Mouse (Mus musculus) layer of hippocampus, adult 8-10 months (tissue): ENCODE measurements around the gene Gm4869. TPM values are rescaled to one million over a fixed set of nuclear protein-coding genes. Genes with fewer than 3 reads are reported as not detected.
"Not testable (repeated sequence)": the region's sequence is repeated elsewhere in the genome, so short reads cannot be mapped to it uniquely, and the experiment has no call there.

Experiments
- DNase-seq, 2 experiments: peaks; one replicate each; pipeline ENCODE4 v3.0.0; 2022; ENCODE audit warnings: low spot score in 2 of 2
- total RNA-seq, 4 experiments: library from RNA; stranded (reverse); gene quantifications; 2 replicates each; pipeline ENCODE4 v1.2.4; 2022

Gene Gm4869
- total RNA-seq, 4 experiments from 2014 or later, result not detected

- DNase-seq, result no peak
These were observed 19.5 kb downstream of the Gm4869 start for GRCm38 (mm10) chr5:140464943-140465342.

- DNase-seq, result no peak
These were observed 26.9 kb downstream of the Gm4869 start for GRCm38 (mm10) chr5:140472336-140472735.

- no peak for DNase-seq
These were observed 36.0 kb downstream of the Gm4869 start for GRCm38 (mm10) chr5:140481458-140481857.

- no peak for DNase-seq
These were observed 45.7 kb downstream of the Gm4869 start for GRCm38 (mm10) chr5:140491142-140491541.

- DNase-seq, result no peak
These were observed 47.3 kb downstream of the Gm4869 start for GRCm38 (mm10) chr5:140492684-140493233.

- DNase-seq, result no peak
These were observed 52.7 kb downstream of the Gm4869 start for GRCm38 (mm10) chr5:140498176-140498575.

- no peak for DNase-seq
These were observed 55.3 kb downstream of the Gm4869 start for GRCm38 (mm10) chr5:140500736-140501135.

GRCm38 (mm10) chr5:140501982-140502836 lies 56.8 kb downstream of the Gm4869 start:
- DNase-seq, result no peak

GRCm38 (mm10) chr5:140502925-140503324 lies 57.5 kb downstream of the Gm4869 start:
- DNase-seq, result not testable (repeated sequence)

- peak; percentile 99 for DNase-seq
These were observed 59.8 kb downstream of the Gm4869 start, which contains the start of gene Chst12 for GRCm38 (mm10) chr5:140505208-140505780. Chst12 (plus strand) TSS chr5:140505550.

- peak in 1 of 2 experiments; percentile 36 for DNase-seq
These were observed 60.8 kb downstream of the Gm4869 start for GRCm38 (mm10) chr5:140506096-140506794.

- no peak for DNase-seq
These were observed 62.2 kb downstream of the Gm4869 start for GRCm38 (mm10) chr5:140507466-140508208.

- no peak for DNase-seq
These were observed 63.2 kb downstream of the Gm4869 start for GRCm38 (mm10) chr5:140508686-140509085.

- DNase-seq, result no peak
These were observed 63.8 kb downstream of the Gm4869 start for GRCm38 (mm10) chr5:140509204-140509603.

- DNase-seq, result no peak
These were observed 64.9 kb downstream of the Gm4869 start for GRCm38 (mm10) chr5:140510012-140511000.

GRCm38 (mm10) chr5:140513921-140514320 lies 68.5 kb downstream of the Gm4869 start:
- no peak for DNase-seq

- DNase-seq, result no peak
These were observed 69.5 kb downstream of the Gm4869 start for GRCm38 (mm10) chr5:140514799-140515486.

GRCm38 (mm10) chr5:140517159-140517920 lies 71.9 kb downstream of the Gm4869 start:
- DNase-seq, result no peak

GRCm38 (mm10) chr5:140517921-140518230 lies 72.4 kb downstream of the Gm4869 start:
- DNase-seq, result no peak
